Mouse (Mus musculus) liver, adult 2 months (tissue): ENCODE data around the gene 4931409K22Rik. TPM values are rescaled to one million over a fixed set of nuclear protein-coding genes. Genes with fewer than 3 reads are reported as not detected.

Source experiments
- DNase-seq: peaks from one replicate; pipeline ENCODE4 v3.0.0-alpha.2; 2011; ENCODE audit warnings: low read depth, low spot score; ENCODE audit errors: extremely low read depth
- H3K27ac ChIP-seq: fragments of 200-500 bp; replicated peaks from 2 replicates; pipeline ENCODE4 v1.5.1; 2012; ENCODE audit warnings: low read depth, mild to moderate bottlenecking, control low read depth, inconsistent platforms, low read length; ENCODE audit not compliant: insufficient read depth
- H3K27me3 ChIP-seq: fragments of 200-500 bp; 2 replicates; pipeline ENCODE4 v1.6.1; 2012; ENCODE audit warnings: mild to moderate bottlenecking, moderate library complexity, low read length, inconsistent platforms; ENCODE audit not compliant: control insufficient read depth, insufficient read depth
- H3K36me3 ChIP-seq: fragments of 200-500 bp; 2 replicates; pipeline ENCODE4 v1.6.1; 2012; ENCODE audit warnings: low read length, inconsistent platforms; ENCODE audit not compliant: control insufficient read depth, insufficient read depth
- H3K4me1 ChIP-seq: fragments of 200-500 bp; 2 replicates; pipeline ENCODE4 v1.6.1; 2011; ENCODE audit warnings: low read length; ENCODE audit not compliant: control insufficient read depth, insufficient read depth
- H3K4me3 ChIP-seq: fragments of 200-500 bp; 2 replicates; pipeline ENCODE4 v1.5.1; 2011; ENCODE audit warnings: low read depth, mild to moderate bottlenecking, control low read depth, low read length, moderate library complexity; ENCODE audit not compliant: insufficient read depth
- H3K79me2 ChIP-seq: fragments of 200-500 bp; 2 replicates; pipeline ENCODE4 v1.6.1; 2012; ENCODE audit warnings: inconsistent platforms, mild to moderate bottlenecking, low read length, moderate library complexity; ENCODE audit not compliant: control insufficient read depth, insufficient read depth
- H3K9ac ChIP-seq: fragments of 200-500 bp; 2 replicates; pipeline ENCODE4 v1.6.1; 2012; ENCODE audit warnings: low read depth, mild to moderate bottlenecking, control low read depth, inconsistent platforms, low read length
- CTCF ChIP-seq: fragments of 200-500 bp; IDR thresholded peaks from 2 replicates; pipeline ENCODE4 v1.5.1; 2011; ENCODE audit warnings: low read depth, low read length, control low read depth
- POLR2A ChIP-seq: fragments of 200-500 bp; IDR thresholded peaks from 2 replicates; pipeline ENCODE4 v1.6.1; 2011; ENCODE audit warnings: low read length, control low read depth; ENCODE audit not compliant: insufficient read depth; ENCODE audit errors: extremely low read depth
- whole genome bisulfite sequencing: fragments of 180-500 bp; shearing (Covaris S2); methylation state at CpG from one replicate; pipeline ENCODE4 v1.1.7; 2018; 5-methylcytosine and 5-hydroxymethylcytosine counted together
- polyA plus RNA-seq: library from polyadenylated mRNA; depleted of rRNA; stranded (reverse); fragments of >200 nt; gene quantifications from 2 replicates; pipeline ENCODE4 v1.2.3, GENCODE M21; 2012; rRNA removed
- total RNA-seq: library from RNA; depleted of rRNA; stranded (reverse); fragments of >200 nt; gene quantifications from 2 replicates; pipeline ENCODE4 v1.2.3, GENCODE M21; 2014; rRNA removed

Gene 4931409K22Rik
- total and polyA plus RNA-seq, 2 experiments: not detected

DNA sequence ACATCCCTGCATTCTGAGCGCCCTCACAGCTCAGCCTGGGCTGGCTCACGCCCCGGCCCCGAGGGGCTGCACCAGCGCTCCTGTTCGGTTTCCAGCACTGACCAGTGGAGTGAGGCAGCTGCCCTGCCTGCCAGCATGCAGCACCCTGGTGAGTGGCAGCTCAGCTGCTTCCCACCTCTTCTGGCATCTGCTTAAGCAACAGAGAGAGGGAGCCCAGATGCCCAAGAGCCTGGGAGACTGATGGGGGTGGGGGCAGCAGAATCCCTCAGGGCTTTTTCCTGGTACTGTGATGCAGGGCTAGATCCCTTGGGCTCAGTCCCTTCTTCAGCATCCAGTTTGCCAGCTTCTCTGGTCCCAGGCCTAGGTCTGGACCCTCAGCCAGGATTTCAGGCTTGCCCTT, 59.9 kb downstream of the 4931409K22Rik start:
- no peak overlapping the region for H3K9ac ChIP-seq
- H3K4me3 ChIP-seq: no peak overlapping the region
- no peaks in the 10 kb centered on the region for H3K4me1 ChIP-seq
- no peak for TF ChIP-seq CTCF
- TF ChIP-seq POLR2A: no peak
- no peaks in the 10 kb centered on the region for H3K27me3 ChIP-seq
- no peak for DNase-seq
- peaks cover 9% of the 10 kb centered on the region for H3K36me3 ChIP-seq
- 92% methylated on average over 6 of the region's 6 CpGs for WGBS
- H3K79me2 ChIP-seq: no peaks in the 10 kb centered on the region
- no peak overlapping the region for H3K27ac ChIP-seq

DNA sequence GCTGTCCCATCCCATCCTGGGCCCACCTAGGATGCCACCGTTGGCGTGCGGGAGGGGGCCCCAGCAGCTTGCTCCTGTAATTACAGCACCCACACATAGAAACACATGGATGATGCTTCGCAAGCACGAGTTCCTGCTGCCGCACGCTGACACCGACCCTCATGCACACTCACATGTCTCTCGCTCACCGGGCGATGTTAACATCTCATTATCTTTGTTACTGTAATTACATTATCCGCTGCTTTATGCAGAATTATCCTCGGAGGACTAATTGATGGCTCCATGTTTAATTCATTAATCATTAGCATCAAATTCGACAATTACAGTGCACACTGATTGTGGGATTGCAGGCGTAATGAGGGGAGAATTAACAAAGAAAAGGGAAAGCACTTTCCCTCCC, 61.6 kb downstream of the 4931409K22Rik start:
- Histone ChIP-seq H3K9ac (no peak overlapping the region), H3K27me3 (no peaks in the 10 kb centered on the region), H3K4me3 (no peak overlapping the region), H3K36me3 (peaks cover 15% of the 10 kb centered on the region), H3K4me1 (no peaks in the 10 kb centered on the region), H3K79me2 (no peaks in the 10 kb centered on the region), H3K27ac (no peak overlapping the region)
- no peak for DNase-seq
- 96% methylated on average over 15 of the region's 15 CpGs for WGBS
- TF ChIP-seq POLR2A (no peak), CTCF (no peak)

Other genes starting within 250 kb of the 4931409K22Rik start
- 0.13 TPM in 1 of 2 replicates, not detected in the other for gene Kcnh2, start 205.2 kb downstream of the 4931409K22Rik start, total RNA-seq
- gene Kcnh2, start 205.2 kb downstream of the 4931409K22Rik start, polyA plus RNA-seq: 0.21 TPM in 1 of 2 replicates, not detected in the other
- 1.1 and 2.0 TPM in 2 replicates for gene Nos3, start 192.0 kb downstream of the 4931409K22Rik start, total RNA-seq
- gene Nos3, start 192.0 kb downstream of the 4931409K22Rik start, polyA plus RNA-seq: 2.6 and 2.9 TPM in 2 replicates
- gene Atg9b, start 164.7 kb downstream of the 4931409K22Rik start, total RNA-seq: 0.09 and 0.27 TPM in 2 replicates
- 0.05 and 0.35 TPM in 2 replicates for gene Atg9b, start 164.7 kb downstream of the 4931409K22Rik start, polyA plus RNA-seq
- gene Abcb8, start 163.1 kb downstream of the 4931409K22Rik start, total RNA-seq: 21.5 and 25.2 TPM in 2 replicates
- gene Abcb8, start 163.1 kb downstream of the 4931409K22Rik start, polyA plus RNA-seq: 69.9 and 71.0 TPM in 2 replicates
- gene Asic3, start 143.4 kb downstream of the 4931409K22Rik start, total RNA-seq: not detected in 2 replicates
- 0.12 and 0.84 TPM in 2 replicates for gene Asic3, start 143.4 kb downstream of the 4931409K22Rik start, polyA plus RNA-seq
- 9.5 and 10.0 TPM in 2 replicates for gene Cdk5, start 133.3 kb downstream of the 4931409K22Rik start, total RNA-seq
- gene Cdk5, start 133.3 kb downstream of the 4931409K22Rik start, polyA plus RNA-seq: 34.6 and 38.4 TPM in 2 replicates
- gene Slc4a2, start 133.0 kb downstream of the 4931409K22Rik start, total RNA-seq: 15.4 and 22.7 TPM in 2 replicates
- gene Slc4a2, start 133.0 kb downstream of the 4931409K22Rik start, polyA plus RNA-seq: 33.5 and 40.4 TPM in 2 replicates
- gene Fastk, start 111.5 kb downstream of the 4931409K22Rik start, total RNA-seq: 22.3 and 28.5 TPM in 2 replicates
- gene Fastk, start 111.5 kb downstream of the 4931409K22Rik start, polyA plus RNA-seq: 104 and 166 TPM in 2 replicates
- 5.2 and 6.2 TPM in 2 replicates for gene Tmub1, start 109.0 kb downstream of the 4931409K22Rik start, total RNA-seq
- 30.7 and 35.2 TPM in 2 replicates for gene Tmub1, start 109.0 kb downstream of the 4931409K22Rik start, polyA plus RNA-seq
- 13.8 and 17.9 TPM in 2 replicates for gene Agap3, start 104.6 kb downstream of the 4931409K22Rik start, total RNA-seq
- gene Agap3, start 104.6 kb downstream of the 4931409K22Rik start, polyA plus RNA-seq: 33.7 and 37.8 TPM in 2 replicates
- not detected in 2 replicates for gene Gbx1, start 29.6 kb downstream of the 4931409K22Rik start, total RNA-seq
- gene Gbx1, start 29.6 kb downstream of the 4931409K22Rik start, polyA plus RNA-seq: 0.02 TPM in 1 of 2 replicates, not detected in the other
- 0.13 TPM in 1 of 2 replicates, not detected in the other for gene Asb10, start 15.8 kb downstream of the 4931409K22Rik start, total RNA-seq
- gene Asb10, start 15.8 kb downstream of the 4931409K22Rik start, polyA plus RNA-seq: 0.06 and 0.10 TPM in 2 replicates
- 25.0 and 25.9 TPM in 2 replicates for gene Abcf2, start 20.7 kb upstream of the 4931409K22Rik start, total RNA-seq
- 27.1 and 31.9 TPM in 2 replicates for gene Abcf2, start 20.7 kb upstream of the 4931409K22Rik start, polyA plus RNA-seq
- 9.5 and 14.2 TPM in 2 replicates for gene Chpf2, start 29.9 kb upstream of the 4931409K22Rik start, total RNA-seq
- gene Chpf2, start 29.9 kb upstream of the 4931409K22Rik start, polyA plus RNA-seq: 21.1 and 22.4 TPM in 2 replicates
- 0.55 and 1.3 TPM in 2 replicates for gene Smarcd3, start 67.6 kb upstream of the 4931409K22Rik start, total RNA-seq
- 1.3 TPM in 2 replicates for gene Smarcd3, start 67.6 kb upstream of the 4931409K22Rik start, polyA plus RNA-seq
- 14.4 and 19.6 TPM in 2 replicates for gene Nub1, start 128.7 kb upstream of the 4931409K22Rik start, total RNA-seq
- 19.9 and 20.2 TPM in 2 replicates for gene Nub1, start 128.7 kb upstream of the 4931409K22Rik start, polyA plus RNA-seq
- gene Wdr86, start 173.9 kb upstream of the 4931409K22Rik start, total RNA-seq: 0.27 and 0.28 TPM in 2 replicates
- gene Wdr86, start 173.9 kb upstream of the 4931409K22Rik start, polyA plus RNA-seq: 0.26 and 1.0 TPM in 2 replicates
- gene Crygn, start 201.2 kb upstream of the 4931409K22Rik start, total RNA-seq: 1.0 and 1.4 TPM in 2 replicates
- gene Crygn, start 201.2 kb upstream of the 4931409K22Rik start, polyA plus RNA-seq: 1.0 and 1.9 TPM in 2 replicates